Mouse (Mus musculus): ENCODE data around the gene Ankrd63.

GRCm38 (mm10) chr2:118706436-118706835 lies 2.7 kb upstream of the Ankrd63 start:
- no peak for TF ChIP-seq POLR2A (IDR thresholded peaks at IDR 0.05; ENCODE audit: insufficient read depth, low read depth, low read length)
- TF ChIP-seq CTCF (IDR thresholded peaks at IDR 0.05), result peak; percentile 22; the same call in 1 of the 2 replicates
- no peak for TF ChIP-seq EP300 (IDR thresholded peaks at IDR 0.05; ENCODE audit: insufficient read depth, low read depth, low read length)
